Mouse (Mus musculus): Measurements from ENCODE around the gene Tedc2. TPM values are rescaled to one million over a fixed set of nuclear protein-coding genes. Genes with fewer than 3 reads are reported as not detected.

The Tedc2 gene
- polyA plus RNA-seq, 1 experiment from 2014 or later: 12.8 TPM

DNA sequence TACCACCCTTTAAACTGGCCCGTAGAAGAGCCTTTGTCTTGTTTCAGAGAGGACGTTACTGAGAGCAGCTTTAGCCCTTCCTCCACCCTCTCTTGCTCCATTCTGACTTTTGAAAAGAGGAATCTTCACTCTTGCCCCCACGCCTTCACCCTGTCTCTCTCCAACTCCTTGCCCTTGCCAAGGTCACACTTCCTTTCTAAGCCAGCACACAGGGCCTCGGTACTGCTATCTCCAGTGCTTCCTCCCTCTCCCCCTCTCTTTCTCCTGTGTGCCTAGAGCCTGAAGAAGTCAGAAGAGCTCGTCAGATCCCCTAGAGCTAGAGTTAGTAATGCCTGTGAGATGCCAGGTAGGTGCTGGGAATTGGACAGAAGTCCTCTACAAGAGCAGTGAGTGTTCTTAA, 49.9 kb downstream of the Tedc2 start:
- no peak for ATAC-seq (ENCODE audit: low FRiP score)
- H3K4me3 ChIP-seq: 0 out of 2 replicates have a peak overlapping the region, but pooled peaks have one; percentile 98
- H3K4me2 ChIP-seq: peak overlapping the region; percentile 80; the same call in 1 of the 2 replicates
- no peaks in the 10 kb centered on the region for H3K9me3 ChIP-seq
- 86% methylated on average over 5 of the region's 5 CpGs for WGBS
- 0 out of 2 replicates have a peak, but pooled peaks cover 7% of the 10 kb centered on the region for H3K27me3 ChIP-seq
- no peak overlapping the region for H3K9ac ChIP-seq
- no peak overlapping the region for H3K27ac ChIP-seq
- H3K36me3 ChIP-seq: peaks cover 14% of the 10 kb centered on the region
- peaks cover 33% of the 10 kb centered on the region for H3K4me1 ChIP-seq (replicated peaks)

DNA sequence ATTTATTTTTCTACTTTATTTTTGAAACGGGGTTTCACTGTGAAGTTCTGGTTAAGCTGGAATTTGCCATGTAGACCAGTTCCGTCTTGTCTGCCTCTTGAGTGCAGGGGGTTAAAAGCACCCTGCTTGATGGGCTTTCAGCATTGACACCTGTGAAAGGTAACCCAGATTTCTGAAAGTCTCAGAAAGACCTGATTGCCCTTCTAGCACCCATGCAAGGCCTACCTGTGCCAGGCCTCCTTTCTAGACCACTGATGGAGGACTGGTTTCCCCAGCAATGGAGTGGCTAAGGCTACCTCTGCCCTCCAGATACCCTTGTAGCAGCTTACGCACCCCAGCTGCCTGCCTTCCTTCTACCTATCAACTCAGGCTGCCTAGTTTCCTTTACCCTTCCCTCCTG, 50.5 kb downstream of the Tedc2 start:
- WGBS: 65% methylated on average over 3 of the region's 3 CpGs
- peak overlapping the region; percentile 98 for H3K4me3 ChIP-seq
- ATAC-seq (ENCODE audit: low FRiP score): no peak

DNA sequence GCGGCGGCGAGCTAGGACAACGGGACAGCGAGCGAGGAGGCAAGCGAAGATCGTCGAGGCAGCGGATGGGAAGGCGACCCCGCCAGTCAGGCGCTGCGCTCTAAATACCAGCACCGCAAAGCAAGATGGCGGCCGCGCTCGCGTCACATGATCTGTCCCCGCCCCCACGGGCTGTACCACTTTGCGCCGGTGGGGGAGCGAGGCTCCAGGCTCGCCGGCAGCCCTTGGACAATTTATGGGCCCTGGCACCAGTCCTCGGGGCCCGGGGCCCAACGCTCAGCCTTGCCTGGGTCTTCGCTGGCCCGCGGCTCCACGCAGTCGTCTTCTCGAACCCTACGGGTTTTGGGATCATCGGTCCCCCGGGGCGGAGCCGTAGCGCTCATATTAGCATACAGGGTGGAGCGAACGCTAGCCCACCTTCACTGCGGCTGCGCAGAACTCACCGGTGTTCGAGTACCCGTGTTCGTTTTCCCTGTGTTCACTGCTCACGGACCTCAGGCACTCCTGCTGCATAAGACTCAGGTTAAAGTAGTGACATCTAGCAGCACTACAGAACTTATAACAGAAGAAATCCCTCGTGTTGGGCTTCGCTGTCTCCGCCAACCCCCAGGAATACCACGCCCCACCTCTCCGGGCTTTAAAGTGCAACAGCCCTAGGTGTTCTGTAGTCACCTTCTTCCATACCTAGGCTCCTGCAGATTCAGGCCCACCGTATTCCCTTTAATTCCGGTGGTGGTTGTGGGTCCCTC, 51.2 kb downstream of the Tedc2 start, which contains the start of gene Atp6v0c:
TSS of gene Atp6v0c (minus strand) at position 386 of the 749 bp plus-strand sequence.
- Histone ChIP-seq H3K27me3 (0 out of 2 replicates have a peak, but pooled peaks cover 7% of the 10 kb centered on the region), H3K9ac (peak within 1 kb of the TSS; percentile 92), H3K4me1 (replicated peaks) (peaks cover 44% of the 10 kb centered on the region), H3K27ac (peak within 1 kb of the TSS; percentile 97), H3K36me3 (peaks cover 25% of the 10 kb centered on the region), H3K9me3 (no peaks in the 10 kb centered on the region), H3K4me2 (peak within 1 kb of the TSS; percentile 80), H3K4me3 (peak within 1 kb of the TSS; percentile 98)
- WGBS: 1% methylated on average over 58 of the region's 58 CpGs
- peak; percentile 87 for ATAC-seq (ENCODE audit: low FRiP score)

More for the DNA sequence above, 50.5 kb downstream of the Tedc2 start:
- Histone ChIP-seq H3K9ac (peak overlapping the region; percentile 92), H3K27ac (peak overlapping the region; percentile 97), H3K9me3 (no peaks in the 10 kb centered on the region), H3K27me3 (0 out of 2 replicates have a peak, but pooled peaks cover 7% of the 10 kb centered on the region), H3K36me3 (peaks cover 19% of the 10 kb centered on the region), H3K4me2 (peak overlapping the region; percentile 80), H3K4me1 (replicated peaks) (peaks cover 38% of the 10 kb centered on the region)

DNA sequence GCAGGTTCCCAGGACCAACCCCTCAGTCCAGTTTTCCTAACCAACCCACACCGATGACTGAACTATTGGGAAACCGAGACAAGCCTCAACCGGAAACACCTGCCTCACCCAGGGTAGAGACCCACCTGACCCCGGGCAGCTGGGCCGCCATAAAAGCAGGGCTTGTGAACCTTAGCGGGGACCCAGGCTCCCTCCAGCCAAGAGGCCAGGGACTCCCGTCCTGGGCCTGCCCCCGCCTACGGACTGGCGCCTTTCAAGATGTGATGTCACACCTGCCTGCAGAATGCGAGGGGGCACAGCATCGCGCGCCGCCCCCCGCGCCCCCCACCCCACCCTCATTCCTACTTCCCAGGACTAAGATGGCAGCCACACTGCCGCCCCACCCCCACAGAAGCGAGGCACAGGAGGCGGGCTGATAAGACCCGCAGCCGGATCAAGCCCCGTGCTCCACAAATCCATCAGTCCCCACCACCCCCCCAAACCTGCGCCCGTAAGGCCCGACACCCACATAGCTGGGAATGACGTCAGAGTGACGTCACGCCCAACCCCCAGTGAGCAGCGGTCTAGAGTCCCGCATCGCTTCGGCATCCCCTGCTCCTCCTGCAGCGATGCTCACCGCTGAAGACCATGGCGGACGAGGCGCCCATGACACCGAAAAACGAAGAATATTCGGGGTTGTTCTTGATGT, 51.9 kb downstream of the Tedc2 start:
- ATAC-seq (ENCODE audit: low FRiP score): peak; percentile 72
- WGBS: under 1% methylated on average over 38 of the region's 41 CpGs
- H3K4me1 ChIP-seq (replicated peaks): peaks cover 45% of the 10 kb centered on the region

DNA sequence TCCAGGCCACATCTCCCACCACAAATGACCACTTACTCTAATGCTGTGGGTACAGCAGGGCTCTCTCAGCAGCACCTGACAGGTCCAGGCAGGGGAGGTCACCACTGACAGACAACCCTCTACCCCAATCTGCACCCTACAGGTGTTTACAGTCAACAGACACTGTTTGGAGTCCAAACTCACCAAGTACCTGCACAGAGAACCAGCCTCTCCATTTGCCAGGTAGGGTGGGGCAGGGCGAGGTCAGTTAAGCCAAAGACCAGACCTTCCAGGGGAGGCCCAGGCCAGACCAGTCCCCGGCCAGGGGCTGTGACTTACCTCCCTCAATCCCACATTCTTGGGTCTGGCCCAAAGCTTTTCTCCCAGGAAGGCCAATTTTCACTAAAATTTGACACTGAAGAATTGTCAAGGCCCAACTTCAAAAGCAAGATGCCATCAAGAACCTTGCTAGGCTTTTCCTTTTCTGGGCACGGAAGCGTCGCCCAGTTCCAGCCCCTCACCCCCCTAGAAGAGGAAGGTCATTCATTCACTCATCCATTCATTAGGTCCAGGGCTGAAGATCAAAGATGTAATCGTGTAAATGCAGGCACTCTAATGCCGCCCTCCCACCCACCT, 52.7 kb downstream of the Tedc2 start:
- 62% methylated on average over 7 of the region's 7 CpGs for WGBS
- peak overlapping the region; percentile 80 for H3K4me2 ChIP-seq
- peak overlapping the region; percentile 92 for H3K9ac ChIP-seq
- ATAC-seq (ENCODE audit: low FRiP score): no peak
- H3K9me3 ChIP-seq: no peaks in the 10 kb centered on the region
- H3K36me3 ChIP-seq: peaks cover 26% of the 10 kb centered on the region
- 0 out of 2 replicates have a peak, but pooled peaks cover 7% of the 10 kb centered on the region for H3K27me3 ChIP-seq
- H3K4me3 ChIP-seq: peak overlapping the region; percentile 98
- peak overlapping the region; percentile 97 for H3K27ac ChIP-seq
- peaks cover 44% of the 10 kb centered on the region for H3K4me1 ChIP-seq (replicated peaks)

More for the DNA sequence above, 51.9 kb downstream of the Tedc2 start:
- Histone ChIP-seq H3K4me3 (peak overlapping the region; percentile 98), H3K9me3 (no peaks in the 10 kb centered on the region), H3K36me3 (peaks cover 26% of the 10 kb centered on the region), H3K4me2 (peak overlapping the region; percentile 80), H3K9ac (peak overlapping the region; percentile 92), H3K27ac (peak overlapping the region; percentile 97), H3K27me3 (0 out of 2 replicates have a peak, but pooled peaks cover 7% of the 10 kb centered on the region)

DNA sequence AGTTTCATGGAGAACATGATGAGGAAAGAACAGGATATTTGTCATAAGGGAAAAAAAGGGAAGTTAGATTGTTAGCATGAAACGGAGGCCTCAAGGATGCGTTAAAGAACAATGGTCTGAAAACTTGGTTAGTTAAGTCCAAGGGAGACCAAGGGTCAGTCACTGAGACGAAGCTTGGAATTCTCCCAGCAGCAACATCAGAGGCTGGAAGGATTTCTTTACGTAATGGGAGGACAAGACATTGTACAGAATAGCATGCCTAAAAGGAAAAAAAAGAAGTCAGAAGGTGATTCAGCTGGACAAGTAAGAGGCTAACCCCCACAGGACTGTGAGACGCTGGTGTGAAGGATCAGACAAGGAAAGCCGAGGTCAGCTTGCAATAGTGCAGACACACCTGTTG, 53.5 kb downstream of the Tedc2 start:
- Histone ChIP-seq H3K4me1 (replicated peaks) (peaks cover 53% of the 10 kb centered on the region), H3K36me3 (peaks cover 26% of the 10 kb centered on the region), H3K9me3 (no peaks in the 10 kb centered on the region), H3K27ac (no peak overlapping the region), H3K4me3 (peak overlapping the region; percentile 98), H3K9ac (peak overlapping the region; percentile 92), H3K27me3 (0 out of 2 replicates have a peak, but pooled peaks cover 7% of the 10 kb centered on the region), H3K4me2 (peak overlapping the region; percentile 80)
- ATAC-seq (ENCODE audit: low FRiP score): no peak
- WGBS: 92% methylated on average over 6 of the region's 6 CpGs

Small RNA genes within 50 kb of the gene (microRNA-seq; reads per million reads assigned to microRNA genes)
- not detected for gene Mir5134
- 0.70 reads per million for gene Mir6965

Other genes starting within 250 kb of the Tedc2 start
- not detected in 2 replicates for gene Prss30, start 240.3 kb downstream of the Tedc2 start, polyA plus RNA-seq (2015; fragmentation: Nextera tagmentation; extraction: Ambion mirVana)
- not detected in 2 replicates for gene Prss22, start 222.8 kb downstream of the Tedc2 start, polyA plus RNA-seq (2015; fragmentation: Nextera tagmentation; extraction: Ambion mirVana)
- 0.26 and 0.48 TPM in 2 replicates for gene Prss27, start 182.7 kb downstream of the Tedc2 start, polyA plus RNA-seq (2015; fragmentation: Nextera tagmentation; extraction: Ambion mirVana)
- gene Kctd5, start 147.4 kb downstream of the Tedc2 start, polyA plus RNA-seq (2015; fragmentation: Nextera tagmentation; extraction: Ambion mirVana): 82.3 and 85.7 TPM in 2 replicates
- 64.5 and 68.6 TPM in 2 replicates for gene Pdpk1, start 69.9 kb downstream of the Tedc2 start, polyA plus RNA-seq (2015; fragmentation: Nextera tagmentation; extraction: Ambion mirVana)
- gene Amdhd2, start 57.1 kb downstream of the Tedc2 start, polyA plus RNA-seq (2015; fragmentation: Nextera tagmentation; extraction: Ambion mirVana): 36.8 and 37.4 TPM in 2 replicates
- gene Atp6v0c, start 51.1 kb downstream of the Tedc2 start, polyA plus RNA-seq (2015; fragmentation: Nextera tagmentation; extraction: Ambion mirVana): 1,028 and 1,039 TPM in 2 replicates
- 24.4 and 25.5 TPM in 2 replicates for gene Tbc1d24, start 15.3 kb downstream of the Tedc2 start, polyA plus RNA-seq (2015; fragmentation: Nextera tagmentation; extraction: Ambion mirVana)
- gene Ntn3, start 11.3 kb downstream of the Tedc2 start, polyA plus RNA-seq (2015; fragmentation: Nextera tagmentation; extraction: Ambion mirVana): 4.2 and 5.2 TPM in 2 replicates
- 17.2 and 17.9 TPM in 2 replicates for gene Ccnf, start 30.6 kb upstream of the Tedc2 start, polyA plus RNA-seq (2015; fragmentation: Nextera tagmentation; extraction: Ambion mirVana)
- gene Abca17, start 130.2 kb upstream of the Tedc2 start, polyA plus RNA-seq (2015; fragmentation: Nextera tagmentation; extraction: Ambion mirVana): 0.43 and 0.61 TPM in 2 replicates
- 23.4 and 25.5 TPM in 2 replicates for gene Abca3, start 131.1 kb upstream of the Tedc2 start, polyA plus RNA-seq (2015; fragmentation: Nextera tagmentation; extraction: Ambion mirVana)
- 328 and 342 TPM in 2 replicates for gene Rnps1, start 193.7 kb upstream of the Tedc2 start, polyA plus RNA-seq (2015; fragmentation: Nextera tagmentation; extraction: Ambion mirVana)
- 47.4 and 55.6 TPM in 2 replicates for gene Eci1, start 205.8 kb upstream of the Tedc2 start, polyA plus RNA-seq (2015; fragmentation: Nextera tagmentation; extraction: Ambion mirVana)
- 5.1 and 6.0 TPM in 2 replicates for gene Dnase1l2, start 222.3 kb upstream of the Tedc2 start, polyA plus RNA-seq (2015; fragmentation: Nextera tagmentation; extraction: Ambion mirVana)
- 41.9 and 43.5 TPM in 2 replicates for gene E4f1, start 249.5 kb upstream of the Tedc2 start, polyA plus RNA-seq (2015; fragmentation: Nextera tagmentation; extraction: Ambion mirVana)
- gene Pgp, start 249.5 kb upstream of the Tedc2 start, polyA plus RNA-seq (2015; fragmentation: Nextera tagmentation; extraction: Ambion mirVana): 55.4 and 56.9 TPM in 2 replicates